Mouse (Mus musculus) kidney, adult 2 months (tissue): Measurements from ENCODE around the gene Nek11.

ENCODE experiments used
- CTCF ChIP-seq: fragments of 200-500 bp; conservative IDR thresholded peaks from 2 replicates; pipeline ENCODE4 v1.5.1; 2011; ENCODE audit warnings: low read depth, mild to moderate bottlenecking, control low read depth, low read length, moderate library complexity, mixed read lengths; ENCODE audit not compliant: insufficient read depth, insufficient read length
- POLR2A ChIP-seq: fragments of 200-500 bp; IDR thresholded peaks from one replicate; pipeline ENCODE4 v1.6.1; 2011; ENCODE audit warnings: low read depth, low read length, control low read depth

DNA sequence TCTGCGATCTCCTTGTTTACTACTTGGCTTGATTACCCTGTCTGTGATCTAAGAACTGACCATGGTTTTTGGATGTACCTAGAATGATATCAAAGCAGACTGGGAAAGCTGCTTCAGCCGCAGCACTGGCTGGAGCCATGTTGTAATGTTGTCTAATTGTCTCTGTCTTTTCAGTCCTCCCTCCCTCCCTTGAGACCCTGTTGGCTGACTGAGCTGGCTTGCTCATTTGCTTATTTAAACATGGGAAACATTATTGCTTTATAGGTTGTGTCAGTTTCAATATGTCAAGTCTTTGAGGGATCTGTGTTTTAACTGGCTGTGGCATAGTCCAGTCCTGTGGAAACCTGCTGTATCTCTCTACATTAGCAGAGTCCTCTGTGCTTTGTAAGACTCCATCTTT, 132.2 kb downstream of the Nek11 start:
- TF ChIP-seq CTCF (no peak), POLR2A (no peak)
